10 mouse cellular contexts compared by ENCODE assay signal in genomic region chr13:94139713-94140445, GRCm38 (mm10).
DNase-seq lines count a peak whose midpoint lies in the region; ATAC-seq and TF ChIP-seq lines count a peak whose summit lies in the region.
"Had no signal": no experiment of that assay in that cellular context is flagged by ENCODE, and none has a peak within 500 bp of the region (broad histone marks: within the 10 kb centered on the region; RNA-seq: fewer than 3 reads in every experiment).

No protein-coding gene starts in this region.

- 0 out of 2 replicates have a peak overlapping the region, but pooled peaks have one; percentile 10 for H3K27ac ChIP-seq in layer of hippocampus, adult 2 months
- H3K27ac ChIP-seq in brown adipose tissue, adult 24 weeks (replicated peaks; ENCODE audit: low read depth, low read length): peak overlapping the region; percentile 31
- peak overlapping the region; percentile 72 for H3K27ac ChIP-seq in limb, embryonic 15.5 days
- H3K27ac ChIP-seq in thymus, adult 2 months (ENCODE audit: control insufficient read depth, insufficient read depth, low read length): no peak overlapping the region
- H3K27ac ChIP-seq: liver, embryonic 15.5 days had no signal

- TF ChIP-seq POLR2A in thymus, adult 2 months (IDR thresholded peaks at IDR 0.05; ENCODE audit: control insufficient read depth, extremely low read depth, insufficient read depth, low read length, poor library complexity): no peak

- no peak for DNase-seq in layer of hippocampus, adult 2 months (ENCODE audit: low spot score in 2 of 2)
- DNase-seq in layer of hippocampus, postnatal 25 days (ENCODE audit: extremely low spot score in 1 of 2, low spot score in 1 of 2): no peak
- peak; percentile 47 to 52 for DNase-seq in heart, adult 9 months (ENCODE audit: low spot score in 2 of 2)
- no peak for DNase-seq in thymus, adult 2 months
- DNase-seq in urinary bladder, adult 18-20 months (ENCODE audit: low spot score in 2 of 2): no peak
- no peak for DNase-seq in cerebellum, adult 18-20 months
- DNase-seq: right cerebral cortex, postnatal 25 days had no signal

- peaks cover 11% of the 10 kb centered on the region for H3K4me1 ChIP-seq in brown adipose tissue, adult 24 weeks (ENCODE audit: control insufficient read depth, insufficient read depth, insufficient read length, low read length)
- H3K4me1 ChIP-seq in limb, embryonic 15.5 days: peaks cover 70% of the 10 kb centered on the region
- no peaks in the 10 kb centered on the region for H3K4me1 ChIP-seq in thymus, adult 2 months (replicated peaks; ENCODE audit: control insufficient read depth, insufficient read depth, low read length)

- no peaks in the 10 kb centered on the region for H3K27me3 ChIP-seq in limb, embryonic 15.5 days
- no peaks in the 10 kb centered on the region for H3K27me3 ChIP-seq in thymus, adult 2 months (ENCODE audit: control insufficient read depth, insufficient read depth, low read length)
- H3K27me3 ChIP-seq: liver, embryonic 15.5 days had no signal

- 36% methylated on average over 14 of the region's 14 CpGs for WGBS in limb, embryonic 15.5 days
- 86% methylated on average over 14 of the region's 14 CpGs for WGBS in thymus, adult 2 months

- H3K4me2 ChIP-seq in limb, embryonic 15.5 days: no peak overlapping the region
- H3K4me2 ChIP-seq: liver, embryonic 15.5 days had no signal

- no peak overlapping the region for H3K9ac ChIP-seq in limb, embryonic 15.5 days
- H3K9ac ChIP-seq: liver, embryonic 15.5 days had no signal

- no peak overlapping the region for H3K4me3 ChIP-seq in layer of hippocampus, adult 2 months
- no peak overlapping the region for H3K4me3 ChIP-seq in brown adipose tissue, adult 24 weeks (ENCODE audit: insufficient read depth, low read depth, low read length)
- no peak overlapping the region for H3K4me3 ChIP-seq in limb, embryonic 15.5 days
- H3K4me3 ChIP-seq in thymus, adult 2 months (ENCODE audit: control insufficient read depth, insufficient read depth, low read length): no peak overlapping the region
- H3K4me3 ChIP-seq: liver, embryonic 15.5 days had no signal

- no peaks in the 10 kb centered on the region for H3K9me3 ChIP-seq in limb, embryonic 15.5 days
- H3K9me3 ChIP-seq: liver, embryonic 15.5 days had no signal

- no peak for ATAC-seq in limb, embryonic 15.5 days (ENCODE audit: insufficient number of reproducible peaks, low FRiP score, low TSS enrichment, low read depth)

- no peak for TF ChIP-seq CTCF in layer of hippocampus, adult 2 months (conservative IDR thresholded peaks at IDR 0.05)
- no peak for TF ChIP-seq CTCF in thymus, adult 2 months (IDR thresholded peaks at IDR 0.05; ENCODE audit: borderline replicate concordance, control insufficient read depth, extremely low read depth, insufficient read depth, low read length, poor library complexity)

- no peaks in the 10 kb centered on the region for H3K36me3 ChIP-seq in limb, embryonic 15.5 days
- no peaks in the 10 kb centered on the region for H3K36me3 ChIP-seq in thymus, adult 2 months (ENCODE audit: control insufficient read depth, insufficient read depth, low read length)
- H3K36me3 ChIP-seq: liver, embryonic 15.5 days had no signal

Comparison
In these comparisons a context has a peak if more than half of its experiments do, and no peak if none do; other contexts are left out.
1. DNase-seq: peak in heart, adult 9 months (2 of 2); none in layer of hippocampus, adult 2 months (0 of 2), layer of hippocampus, postnatal 25 days (0 of 2), thymus, adult 2 months (single experiment), urinary bladder, adult 18-20 months (0 of 2) and cerebellum, adult 18-20 months (0 of 2).